Mouse (Mus musculus) leukemia stem cell, adult 10-12 weeks (primary cell): Measurements from ENCODE around the gene Asphd2. TPM values are rescaled to one million over a fixed set of nuclear protein-coding genes. Genes with fewer than 3 reads are reported as not detected.

Experiments
- polyA plus RNA-seq: library from polyadenylated mRNA; stranded (reverse); fragments of >175 nt; gene quantifications from 2 replicates; pipeline ENCODE4 v1.2.3, GENCODE M21; 2012; ENCODE audit warnings: low replicate concordance

The Asphd2 gene
- 0.06 TPM in 1 of 2 replicates, not detected in the other for polyA plus RNA-seq

DNA sequence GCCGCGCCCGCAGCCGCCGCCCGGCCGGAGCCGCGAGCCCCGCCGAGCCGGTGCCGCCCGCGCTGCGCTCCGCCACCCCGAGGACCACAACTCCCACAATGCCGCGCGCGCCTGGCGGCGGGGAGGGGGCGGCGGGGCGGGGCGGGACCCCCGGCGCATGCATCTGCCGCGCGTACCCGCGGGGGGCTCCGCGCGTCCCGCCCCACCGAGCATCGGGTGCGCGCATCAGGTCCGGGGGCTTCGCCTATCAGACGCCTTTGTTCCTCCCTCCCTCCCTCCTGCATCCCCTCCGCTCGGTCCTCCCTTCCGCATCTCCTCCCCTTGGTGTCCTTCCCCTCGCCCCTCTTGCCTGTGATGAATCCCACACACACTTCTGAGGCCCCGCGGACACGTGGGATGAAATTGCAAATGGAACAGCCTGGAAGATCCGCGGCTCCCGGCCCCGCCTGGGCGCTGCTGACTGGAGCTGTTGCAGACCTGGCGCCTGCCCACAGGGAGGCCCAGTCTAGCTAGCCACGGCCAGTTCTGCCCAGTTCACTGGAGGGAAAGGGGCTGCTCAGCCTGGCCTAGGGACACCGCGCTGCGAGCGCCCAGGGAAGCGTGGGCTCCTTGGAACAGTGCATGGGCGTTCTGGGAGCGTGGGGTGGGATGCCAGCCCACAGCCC lies at the start of gene Asphd2:
TSS of gene Asphd2 (minus strand) at position 88 of the 665 bp plus-strand sequence.

DNA sequence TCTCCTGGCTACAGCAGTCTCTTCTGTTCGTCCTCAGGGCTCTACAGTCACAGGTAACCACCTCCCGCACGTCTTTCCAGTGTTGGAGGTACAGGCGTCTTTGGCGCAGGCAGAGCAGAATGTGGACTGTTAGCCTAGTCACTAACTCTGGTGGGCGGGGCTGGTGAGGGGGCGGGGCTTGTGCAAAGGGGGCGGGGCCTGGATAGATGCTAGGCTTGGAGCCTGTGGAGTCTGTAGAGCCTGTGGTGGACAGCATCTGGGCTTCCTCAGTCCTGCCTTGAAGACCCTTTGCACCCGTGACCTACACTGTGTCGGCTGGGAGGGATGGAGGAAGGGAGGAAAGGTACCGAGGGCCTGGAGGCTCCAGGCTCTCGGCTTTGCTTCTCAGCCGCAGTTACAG lies 38.8 kb downstream of the Asphd2 start, which contains the start of gene Gm6583:
TSS of gene Gm6583 (minus strand) at position 124 of the 400 bp plus-strand sequence.

DNA sequence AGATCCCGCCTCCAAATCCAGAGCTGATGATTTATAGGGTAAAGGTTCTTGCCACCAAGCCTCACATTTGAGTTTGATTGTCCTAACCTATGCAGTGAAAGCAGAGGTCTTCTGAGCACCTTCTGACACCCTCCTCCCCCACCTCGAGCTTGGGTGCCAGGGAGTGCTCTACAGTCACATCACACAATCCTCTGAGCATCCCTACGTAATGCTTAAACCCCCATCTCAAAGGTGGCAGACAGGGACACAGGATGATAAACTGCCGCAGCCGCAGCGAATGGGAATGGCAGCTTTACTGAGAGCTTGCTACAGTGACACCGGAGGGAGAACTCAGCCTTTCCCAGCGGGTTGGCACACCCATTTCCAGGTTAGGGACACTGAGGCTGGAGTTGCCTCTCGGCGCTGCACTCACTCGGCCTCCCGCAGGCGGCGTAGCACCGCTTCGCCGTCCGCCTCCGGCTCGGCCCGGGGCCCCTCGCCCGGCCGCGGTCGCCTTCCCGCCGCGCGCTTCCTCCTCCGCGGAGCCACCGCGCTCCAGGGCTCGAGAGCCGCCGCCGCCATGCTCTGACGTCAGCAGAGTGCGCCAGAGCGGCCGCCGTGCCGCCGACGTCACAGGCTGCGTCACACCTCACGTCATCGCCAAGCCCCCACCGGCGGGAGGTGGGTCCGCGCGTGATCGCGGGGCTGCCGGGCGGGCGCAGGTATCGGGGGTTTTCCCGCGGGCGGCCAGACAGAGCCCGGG lies 52.0 kb downstream of the Asphd2 start, which contains the start of the genes Srrd and Hps4:
TSS of gene Srrd (minus strand) at position 578 of the 742 bp plus-strand sequence.
TSS of gene Hps4 (plus strand) at position 621 of the 742 bp plus-strand sequence.

Other genes starting within 250 kb of the Asphd2 start
- 1.2 and 1.4 TPM in 2 replicates for gene Cryba4, start 142.3 kb downstream of the Asphd2 start, polyA plus RNA-seq
- gene Crybb1, start 139.1 kb downstream of the Asphd2 start, polyA plus RNA-seq = 0.35 TPM in 1 of 2 replicates, not detected in the other
- gene Tpst2, start 118.2 kb downstream of the Asphd2 start, polyA plus RNA-seq = 52.1 and 76.2 TPM in 2 replicates
- gene Tfip11, start 68.5 kb downstream of the Asphd2 start, polyA plus RNA-seq = 29.5 and 35.2 TPM in 2 replicates
- gene Srrd, start 51.8 kb downstream of the Asphd2 start, polyA plus RNA-seq = 8.2 and 20.0 TPM in 2 replicates
- gene Hps4, start 51.8 kb downstream of the Asphd2 start, polyA plus RNA-seq = 12.2 and 37.4 TPM in 2 replicates
- gene Gm6583, start 38.8 kb downstream of the Asphd2 start, polyA plus RNA-seq = 0.08 TPM in 1 of 2 replicates, not detected in the other
- not detected in 2 replicates for gene Gm6588, start 54.6 kb upstream of the Asphd2 start, polyA plus RNA-seq
- not detected in 2 replicates for gene Sez6l, start 182.3 kb upstream of the Asphd2 start, polyA plus RNA-seq